Mouse (Mus musculus) cerebellum, adult 11-12 months (tissue): Measurements from ENCODE around the gene Sertad2.

Experiments
- DNase-seq: peaks from one replicate; pipeline ENCODE4 v3.0.0; 2022

The Sertad2 gene

GRCm38 (mm10) chr11:20646986-20647726 lies 104.1 kb downstream of the Sertad2 start:
- no peak for DNase-seq

GRCm38 (mm10) chr11:20647902-20648625 lies 105.0 kb downstream of the Sertad2 start:
- DNase-seq, result no peak

DNA sequence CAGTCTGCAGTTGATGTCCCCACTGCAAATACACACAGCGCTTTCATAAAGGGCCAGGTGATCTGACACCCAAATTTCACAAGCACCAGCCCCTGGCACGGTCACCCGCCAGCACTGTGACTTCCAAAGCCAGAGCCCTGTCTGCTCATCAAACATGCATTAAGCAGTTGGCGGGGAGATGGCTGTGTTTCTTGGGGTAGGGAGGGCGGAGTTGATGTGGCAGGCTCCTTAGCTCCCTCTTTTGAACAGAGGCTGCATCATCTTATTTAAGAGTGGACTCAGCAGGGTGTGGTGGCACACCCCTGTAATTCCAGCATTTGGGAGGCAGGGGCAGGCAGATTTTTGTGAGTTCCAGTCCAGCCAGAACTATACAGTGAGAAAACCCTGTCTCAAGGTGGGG lies 106.4 kb downstream of the Sertad2 start:
- no peak for DNase-seq

GRCm38 (mm10) chr11:20650006-20650639 lies 107.1 kb downstream of the Sertad2 start:
- no peak for DNase-seq

- no peak for DNase-seq
Measured at GRCm38 (mm10) chr11:20651166-20651565, 108.1 kb downstream of the Sertad2 start.

DNA sequence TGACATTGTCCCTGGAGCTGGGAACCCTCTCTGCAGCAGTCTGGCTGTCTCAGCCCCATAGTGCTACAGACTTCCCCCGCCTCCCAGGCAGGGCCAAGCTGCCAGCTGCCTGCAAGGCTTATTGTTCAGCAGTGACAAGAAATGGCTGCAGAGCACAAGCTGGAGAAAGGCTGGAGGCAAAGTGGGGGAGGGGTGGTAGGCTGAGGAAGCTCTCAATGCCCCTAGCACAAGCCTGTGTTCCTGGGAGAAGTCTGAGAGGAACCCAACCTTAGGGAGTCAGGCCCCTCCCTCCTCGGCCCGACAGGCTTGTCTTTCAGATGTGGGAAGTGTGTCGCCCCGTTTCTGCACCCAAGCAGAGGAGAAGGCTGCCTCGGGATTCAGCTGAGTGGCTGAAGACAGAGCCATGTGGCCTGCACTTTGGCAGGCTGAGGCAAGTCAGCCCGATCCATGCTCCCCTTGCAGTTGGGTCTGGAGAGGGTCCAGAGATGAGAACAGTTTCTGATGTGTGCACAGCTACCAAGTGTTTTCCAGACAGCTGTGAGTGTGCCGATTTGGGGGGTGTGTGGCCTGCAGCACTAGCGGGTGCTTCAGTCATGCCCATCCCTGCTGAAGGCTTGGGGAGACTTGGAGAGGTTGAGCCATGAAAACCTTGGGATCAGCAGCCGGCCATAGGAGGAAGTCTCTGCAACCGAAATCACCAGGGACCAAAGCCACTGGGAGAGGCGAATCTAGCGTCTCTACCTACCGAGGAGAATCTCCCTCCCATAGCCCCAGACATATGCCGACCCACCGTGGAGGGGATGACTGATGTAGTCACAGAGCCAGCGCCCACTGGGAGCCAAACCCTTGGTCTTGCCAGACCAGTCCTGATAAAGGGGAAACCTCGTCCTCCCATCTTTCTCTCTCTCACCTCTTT lies 113.0 kb downstream of the Sertad2 start:
- DNase-seq, result peak; percentile 38

DNA sequence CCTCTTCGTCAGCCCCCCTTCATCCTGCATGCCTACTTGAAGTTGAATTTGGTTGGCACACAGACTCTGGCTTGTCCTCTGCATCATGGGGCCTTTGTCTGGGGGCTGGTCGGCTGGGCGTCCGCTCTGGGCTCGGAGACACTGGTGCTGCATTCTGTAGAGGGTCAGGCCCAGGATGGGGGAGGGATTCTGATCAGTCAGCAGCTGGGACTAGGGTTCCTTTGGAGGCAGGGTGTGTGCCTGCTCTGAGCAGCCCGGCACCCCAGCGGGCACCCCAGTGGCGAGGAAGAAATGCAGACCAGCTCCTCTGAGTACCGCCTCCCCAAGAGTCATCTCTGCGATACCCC lies 113.6 kb downstream of the Sertad2 start:
- DNase-seq, result no peak

GRCm38 (mm10) chr11:20659094-20659493 lies 116.0 kb downstream of the Sertad2 start:
- no peak for DNase-seq

DNA sequence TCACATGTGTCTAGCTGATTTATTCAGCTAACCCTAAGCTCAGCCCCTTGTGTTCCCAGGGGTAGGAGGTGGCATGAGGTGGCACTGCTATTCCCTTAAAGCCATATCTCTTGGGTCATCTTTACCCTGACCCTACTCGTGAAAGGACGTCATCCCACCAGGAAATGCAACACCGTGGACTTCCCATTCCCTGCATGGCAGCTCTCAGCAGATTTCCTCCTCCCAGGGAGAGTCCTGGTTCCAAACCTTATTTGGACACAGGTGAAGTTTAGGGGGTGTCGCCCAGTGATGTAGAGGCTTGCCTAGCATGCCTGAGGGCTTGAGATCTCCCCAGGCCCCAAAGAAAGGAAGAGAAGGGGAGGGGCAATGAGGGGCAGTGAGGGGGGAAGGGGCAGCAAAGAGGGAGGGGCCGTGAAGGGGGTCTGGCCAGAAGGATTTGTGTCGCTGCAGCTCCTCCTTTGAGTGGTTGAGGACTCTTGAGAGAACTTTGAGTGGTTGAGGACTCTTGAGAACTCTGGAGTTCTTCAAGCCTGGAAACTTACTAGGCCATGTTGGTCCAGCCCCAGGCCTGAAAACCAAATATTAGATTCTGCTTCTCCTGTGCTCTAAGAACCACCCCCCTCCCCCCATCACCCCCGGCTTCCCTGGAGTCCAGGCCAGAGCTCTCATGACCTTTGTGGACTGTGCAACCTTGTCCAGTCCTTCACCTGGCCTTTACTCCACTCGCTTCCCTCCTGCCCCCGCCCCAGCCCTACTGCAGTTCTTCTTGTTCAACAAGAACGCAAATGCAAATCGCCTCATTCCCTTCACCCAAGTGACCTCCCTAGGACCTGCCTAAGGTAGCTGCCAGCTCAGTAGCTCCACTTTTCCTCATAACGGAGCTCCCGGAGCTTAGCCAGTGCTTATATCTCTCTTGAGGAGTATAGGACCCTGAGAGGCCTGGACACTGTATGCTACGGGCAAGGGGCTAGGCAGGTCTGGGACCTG lies 117.4 kb downstream of the Sertad2 start:
- DNase-seq, result no peak

DNA sequence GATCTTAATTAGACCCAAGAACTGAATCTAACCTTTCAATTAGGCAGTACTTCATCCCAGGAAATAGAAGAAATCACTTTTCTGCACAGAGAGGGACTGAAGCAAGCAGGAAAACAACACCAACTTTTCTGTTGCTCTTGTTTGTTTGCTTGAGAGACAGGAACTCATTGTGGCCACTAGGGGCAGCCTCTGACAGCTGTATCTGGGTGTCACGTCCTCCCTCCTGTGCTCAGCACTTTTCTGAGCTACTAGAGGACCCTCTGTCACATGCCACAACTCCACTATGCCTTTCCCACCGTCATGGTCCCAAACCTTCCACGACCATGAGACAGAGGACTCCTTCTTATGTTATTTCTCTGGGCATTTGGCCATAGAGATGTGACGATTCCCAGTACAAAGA lies 118.6 kb downstream of the Sertad2 start:
- DNase-seq, result no peak

GRCm38 (mm10) chr11:20662811-20663210 lies 119.8 kb downstream of the Sertad2 start:
- DNase-seq, result no peak

GRCm38 (mm10) chr11:20663580-20664198 lies 120.6 kb downstream of the Sertad2 start:
- no peak for DNase-seq

DNA sequence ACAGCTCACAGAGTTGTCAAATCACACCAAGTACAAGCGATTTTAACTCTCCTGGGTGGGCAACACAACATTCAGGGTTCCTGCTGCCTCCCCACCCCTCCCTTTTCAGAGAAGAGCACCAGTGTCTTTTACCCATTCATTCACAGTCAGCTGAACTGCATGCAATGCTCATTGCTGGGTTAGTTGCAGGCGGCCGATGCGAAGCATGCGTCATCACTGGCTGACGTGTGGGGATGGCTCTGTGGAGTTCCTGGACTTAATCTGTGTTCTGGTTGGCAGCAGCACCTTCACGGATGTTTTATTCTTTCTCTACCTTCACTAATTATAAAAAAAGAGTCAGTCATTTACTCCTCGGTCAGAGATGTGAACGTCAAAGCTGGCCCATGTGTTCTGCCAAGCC lies 121.8 kb downstream of the Sertad2 start:
- DNase-seq, result no peak

DNA sequence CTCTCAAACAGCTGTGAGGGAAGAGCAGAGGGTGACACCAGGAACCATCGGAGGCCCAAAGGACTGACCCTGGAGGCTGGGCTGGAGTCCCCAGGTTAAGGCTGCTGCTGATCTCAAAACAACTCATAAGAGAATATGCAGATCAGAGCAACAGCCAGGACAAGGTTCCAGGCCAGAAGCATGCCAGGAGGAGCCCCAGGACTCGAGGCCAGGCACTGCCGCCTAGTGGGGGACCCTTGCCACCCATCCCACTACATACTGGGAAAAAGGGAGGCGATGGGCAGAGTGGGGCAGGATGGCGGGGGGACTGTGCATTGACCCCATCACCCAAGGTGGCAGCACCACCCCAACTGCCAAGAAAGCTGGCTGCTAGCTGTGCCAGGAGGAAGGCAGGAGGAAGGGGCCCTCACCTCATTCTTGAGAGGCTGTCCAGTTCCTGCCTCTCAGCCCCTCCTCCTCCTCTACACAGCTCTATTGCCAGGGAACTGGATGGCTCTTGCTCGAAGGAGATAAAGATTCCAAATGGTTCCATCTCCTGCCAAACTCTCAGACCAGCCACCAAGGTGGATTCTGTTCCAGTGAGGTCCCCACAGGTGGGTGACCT lies 128.8 kb downstream of the Sertad2 start:
- no peak for DNase-seq

GRCm38 (mm10) chr11:20672513-20672912 lies 129.5 kb downstream of the Sertad2 start:
- no peak for DNase-seq

DNA sequence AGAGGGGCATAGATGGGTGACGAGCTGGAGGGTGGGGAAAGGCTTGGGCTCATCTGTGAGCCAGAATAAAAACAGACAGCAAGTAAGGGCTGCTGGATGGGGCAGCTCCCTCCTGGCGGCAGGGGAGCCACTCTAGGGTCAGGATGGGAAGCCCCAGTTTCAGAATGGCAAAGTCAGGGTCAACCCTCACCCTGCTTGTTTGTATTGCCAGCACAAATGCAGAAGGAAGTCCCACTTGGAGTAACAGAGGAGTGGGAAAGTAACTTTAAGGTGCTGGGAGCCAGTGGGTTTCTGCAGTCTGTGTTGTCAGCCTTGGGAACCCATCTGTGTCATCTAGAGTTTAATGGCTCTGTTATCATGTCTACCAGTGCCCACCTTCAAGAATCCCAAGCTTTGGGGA lies 136.3 kb downstream of the Sertad2 start:
- no peak for DNase-seq

- DNase-seq, result no peak
Measured at GRCm38 (mm10) chr11:20680781-20681180, 137.7 kb downstream of the Sertad2 start.

DNA sequence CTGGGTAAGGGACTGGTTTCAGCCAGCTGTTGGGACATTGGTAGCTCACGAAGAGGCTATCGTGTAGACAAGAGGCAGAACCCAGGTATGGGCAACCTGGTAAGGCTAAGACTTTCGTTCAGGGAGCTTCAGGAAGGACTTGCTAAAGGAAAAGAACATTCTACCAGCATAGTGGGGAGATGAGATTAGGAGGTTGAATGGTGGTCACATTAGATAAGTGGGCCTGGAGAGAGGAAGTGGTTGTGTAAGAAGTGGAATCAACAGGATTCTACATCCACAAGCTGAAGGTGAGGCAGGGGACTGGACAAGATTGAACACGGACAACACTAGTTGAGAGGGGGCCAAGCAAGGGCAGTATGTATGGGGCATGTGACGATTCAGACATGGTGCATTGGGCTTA lies 138.6 kb downstream of the Sertad2 start:
- DNase-seq, result no peak

DNA sequence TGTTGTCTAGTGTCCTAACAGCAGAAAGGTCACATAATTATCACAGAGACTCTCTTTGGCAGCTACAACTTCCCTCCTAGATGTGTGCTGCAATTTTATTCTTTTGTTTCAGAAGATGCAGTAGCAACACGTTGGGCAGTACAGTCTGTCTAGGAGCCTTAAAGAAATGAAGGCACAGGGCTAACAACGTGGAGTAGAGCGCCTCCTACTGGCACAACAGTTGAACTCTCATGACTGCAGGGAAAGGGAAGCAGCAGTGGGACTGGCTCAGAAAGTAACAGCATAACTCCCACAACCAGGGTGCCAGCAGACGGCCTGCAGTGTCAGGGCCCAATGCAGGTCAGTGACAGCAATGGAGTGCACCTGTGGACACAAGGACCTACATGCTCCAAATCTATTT lies 147.9 kb downstream of the Sertad2 start:
- peak; percentile 47 for DNase-seq
